Mouse (Mus musculus) gastrocnemius, adult 2 months (tissue): Measurements from ENCODE around the gene Cep89. TPM values are rescaled to one million over a fixed set of nuclear protein-coding genes. Genes with fewer than 3 reads are reported as not detected.

Experiments used
- DNase-seq: peaks from one replicate; pipeline ENCODE4 v3.0.0; 2022
- H3K27ac ChIP-seq: fragments of 200-600 bp; 2 replicates; pipeline ENCODE4 v1.8.1; 2022; ENCODE audit warnings: mild to moderate bottlenecking
- H3K4me3 ChIP-seq: fragments of 200-600 bp; 2 replicates; pipeline ENCODE4 v1.8.1; 2022; ENCODE audit warnings: mild to moderate bottlenecking, moderate library complexity
- CTCF ChIP-seq: fragments of 200-600 bp; IDR thresholded peaks from 2 replicates; pipeline ENCODE4 v1.8.1; 2022; ENCODE audit warnings: antibody characterized with exemption, mild to moderate bottlenecking, moderate library complexity
- intact Hi-C: fragments of 180-260 bp; cut with DNase I; formaldehyde crosslinking; loops from one replicate; pipeline ENCODE4 v1.15.1; 2025
- total RNA-seq, 2 experiments: library from RNA; stranded (reverse); gene quantifications; 2 replicates each; pipeline ENCODE4 v1.2.3; 2021

The Cep89 gene
- total RNA-seq, 2 experiments from 2014 or later = 7.4 to 7.9 TPM

DNA sequence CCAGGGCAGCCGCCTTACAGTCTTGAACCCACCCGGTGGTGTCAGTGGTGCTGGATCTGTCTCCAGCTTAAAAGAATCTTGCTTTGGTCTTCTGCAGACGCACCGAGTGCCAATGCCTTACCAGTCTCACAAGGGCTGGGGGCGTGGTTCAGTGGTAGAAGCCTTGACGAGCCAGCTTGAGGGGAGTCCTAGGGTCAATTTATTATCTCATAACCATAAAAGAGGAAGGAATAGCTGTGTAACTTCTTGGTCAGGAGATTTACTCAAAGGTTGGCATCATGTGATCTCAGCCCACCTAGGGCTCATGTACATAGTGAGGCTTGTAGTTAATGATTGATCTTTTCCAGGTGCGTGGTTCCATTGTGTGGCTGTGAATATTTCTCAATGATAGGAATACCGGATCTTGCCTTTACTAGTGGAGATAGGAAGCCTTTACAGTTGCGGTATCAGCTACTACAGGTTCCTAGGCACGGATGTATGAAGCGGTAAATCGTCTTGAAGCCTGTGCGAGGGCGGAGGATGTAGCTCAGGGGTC, 24.3 kb upstream of the Cep89 start:
- intact Hi-C loops = no loop called here

DNA sequence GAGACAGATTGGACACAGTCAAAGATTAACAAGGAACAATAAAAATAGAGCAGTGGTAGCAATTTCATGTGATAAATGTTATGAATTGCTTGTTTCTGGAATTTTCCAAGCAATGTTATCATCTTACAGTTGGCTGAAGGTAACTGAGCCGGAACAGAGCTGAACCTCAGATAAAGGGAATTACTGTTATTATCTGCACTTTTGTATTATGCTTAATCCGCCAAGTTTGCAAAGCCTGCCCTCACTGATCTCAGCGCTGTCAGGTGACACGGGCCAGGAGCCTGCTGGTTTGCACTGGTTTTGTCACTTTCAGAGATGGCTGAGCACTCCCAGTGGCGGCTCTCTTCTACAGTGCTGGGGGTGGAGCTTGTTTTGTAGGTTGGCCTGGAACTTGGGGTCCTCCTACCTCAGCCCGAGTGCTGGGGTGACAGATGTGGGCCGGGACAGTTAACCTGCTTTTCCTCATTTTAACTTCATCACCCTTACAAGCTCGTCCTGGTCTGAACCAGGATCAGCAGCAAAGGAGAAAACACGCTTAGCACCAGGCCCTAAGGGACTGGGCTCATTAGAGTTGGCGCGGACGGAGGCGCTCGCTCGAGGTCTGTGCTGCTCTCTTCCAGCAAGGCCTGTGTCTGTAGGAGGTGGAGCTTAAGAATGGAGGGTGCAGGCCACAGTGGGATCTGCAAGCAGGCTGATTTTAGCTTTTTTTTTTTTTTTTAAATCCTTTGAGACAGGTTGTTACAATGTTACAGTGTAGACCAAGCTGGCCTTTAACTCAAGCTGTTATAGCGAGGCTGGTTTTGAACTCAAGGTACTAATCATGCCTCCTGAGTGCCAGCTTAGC, 23.5 kb upstream of the Cep89 start:
- Histone ChIP-seq H3K27ac (no peak overlapping the region), H3K4me3 (no peak overlapping the region)
- DNase-seq = no peak
- intact Hi-C loops = no loop called here
- TF ChIP-seq CTCF = no peak

More for the DNA sequence above, 24.3 kb upstream of the Cep89 start:
- H3K4me3 ChIP-seq = no peak overlapping the region
- no peak for DNase-seq
- TF ChIP-seq CTCF = no peak
- no peak overlapping the region for H3K27ac ChIP-seq

DNA sequence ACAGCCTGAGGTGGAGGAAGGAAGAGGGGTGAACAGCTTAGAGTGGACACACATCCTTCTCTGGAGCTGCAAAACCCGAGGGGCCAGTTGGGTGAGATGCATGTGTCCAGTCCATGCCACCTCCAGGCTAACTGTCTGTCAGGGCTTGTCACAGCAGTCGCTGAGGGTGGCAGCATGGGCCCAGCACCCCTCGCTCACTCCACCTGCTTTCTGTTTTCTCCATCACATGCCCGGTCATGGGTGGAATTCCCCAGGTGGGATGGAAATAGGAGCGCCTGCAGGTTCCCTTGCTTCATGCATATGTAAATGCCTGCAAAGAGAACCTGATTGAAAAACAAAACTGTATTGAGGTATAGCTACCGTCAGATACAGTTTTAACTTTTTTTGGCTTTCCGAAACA, 22.6 kb upstream of the Cep89 start:
- H3K4me3 ChIP-seq = no peak overlapping the region
- DNase-seq = no peak
- intact Hi-C loops = no loop called here
- no peak for TF ChIP-seq CTCF
- H3K27ac ChIP-seq = no peak overlapping the region

DNA sequence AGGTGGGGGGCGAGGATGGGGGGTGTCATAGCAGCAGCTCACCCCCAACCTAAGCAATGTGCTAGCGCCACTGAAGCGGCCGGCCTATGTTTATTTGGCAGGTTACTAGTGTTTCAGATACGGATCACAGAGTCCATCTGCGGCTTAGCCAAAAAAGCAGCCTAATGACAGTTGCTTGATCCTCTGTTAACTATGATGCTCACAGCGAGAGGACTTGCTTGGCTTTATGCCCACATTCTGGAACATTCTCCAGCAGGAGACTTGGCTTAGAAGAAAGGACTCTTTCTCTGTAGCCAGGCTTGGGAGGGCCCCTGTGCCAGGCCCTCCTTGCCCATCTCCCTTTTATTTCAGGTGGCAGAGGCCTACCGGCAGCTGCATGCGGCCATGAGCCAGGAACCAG, 20.2 kb upstream of the Cep89 start:
- TF ChIP-seq CTCF = no peak
- Histone ChIP-seq H3K27ac (no peak overlapping the region), H3K4me3 (no peak overlapping the region)
- DNase-seq = no peak
- intact Hi-C loops = no loop called here

DNA sequence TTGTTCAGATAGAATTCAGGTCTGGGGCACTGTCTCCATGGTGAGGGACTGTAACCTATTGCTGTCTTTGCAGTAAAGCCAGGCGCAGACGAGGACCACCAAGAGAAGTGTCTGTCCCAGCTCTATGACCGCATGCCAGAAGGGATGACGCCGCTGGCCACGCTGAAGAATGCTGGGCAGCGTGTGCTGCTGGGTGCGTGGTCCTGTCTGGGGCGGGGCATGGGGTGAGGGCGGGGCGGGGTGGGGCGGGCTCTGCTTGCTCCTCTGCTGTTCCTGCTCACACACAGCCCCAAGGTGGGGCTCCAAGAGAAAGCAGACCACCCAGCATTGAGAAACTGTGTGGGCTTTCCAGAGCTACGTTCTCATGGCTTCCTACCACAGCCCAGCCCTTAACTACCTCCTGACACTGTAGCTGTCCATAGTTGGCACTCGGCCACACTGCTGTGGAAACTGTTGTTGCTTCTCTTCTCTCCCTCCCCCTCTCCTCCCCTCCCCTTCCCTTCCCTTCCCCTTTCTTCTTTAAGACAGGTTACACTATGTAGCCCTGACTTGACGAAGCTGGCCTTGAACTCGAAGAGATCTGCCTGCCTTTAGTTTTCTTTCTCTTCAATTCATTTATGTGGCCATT, 17.2 kb upstream of the Cep89 start:
- Histone ChIP-seq H3K27ac (no peak overlapping the region), H3K4me3 (no peak overlapping the region)
- DNase-seq = no peak
- intact Hi-C loops = no loop called here
- no peak for TF ChIP-seq CTCF

DNA sequence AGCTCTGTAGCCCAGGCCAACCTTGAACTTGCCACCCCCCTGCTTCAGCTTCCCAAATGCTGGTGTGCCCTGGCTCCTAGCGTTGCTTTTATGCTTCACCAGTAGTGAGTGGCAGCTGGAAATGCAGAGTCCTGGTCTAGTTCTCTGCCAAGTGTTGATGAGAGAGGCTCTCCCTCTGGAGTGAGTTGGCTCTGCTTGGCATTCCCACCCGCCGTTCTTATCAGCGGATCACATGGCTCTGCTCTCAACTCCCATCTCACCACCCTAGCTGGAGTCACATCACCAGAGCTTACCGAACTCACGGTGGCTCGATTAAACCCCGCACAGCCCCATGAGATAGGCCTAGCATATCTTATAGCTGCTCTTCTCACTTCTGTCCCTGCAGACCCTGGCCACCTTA, 16.5 kb upstream of the Cep89 start:
- H3K4me3 ChIP-seq = no peak overlapping the region
- intact Hi-C loops = no loop called here
- no peak overlapping the region for H3K27ac ChIP-seq
- DNase-seq = no peak
- TF ChIP-seq CTCF = no peak

DNA sequence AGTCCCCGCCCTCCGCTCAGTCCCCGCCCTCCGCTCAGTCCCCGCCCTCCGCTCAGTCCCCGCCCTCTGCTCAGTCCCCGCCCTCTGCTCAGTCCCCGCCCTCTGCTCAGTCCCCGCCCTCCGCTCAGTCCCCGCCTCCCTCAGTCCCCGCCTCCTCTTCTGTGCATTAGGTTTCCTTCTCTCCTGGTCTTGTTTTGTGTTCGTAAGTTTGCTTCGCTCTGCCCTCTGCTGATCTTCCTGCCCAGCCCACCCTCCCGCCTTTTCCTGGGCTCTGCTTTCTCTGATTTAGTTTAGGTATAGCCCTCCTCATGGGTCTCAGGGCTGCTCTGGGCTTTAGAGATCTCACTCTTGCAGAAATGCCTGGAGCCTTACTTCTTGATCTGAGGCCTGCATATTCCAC, 15.0 kb upstream of the Cep89 start:
- intact Hi-C loops = no loop called here
- Histone ChIP-seq H3K27ac (no peak overlapping the region), H3K4me3 (no peak overlapping the region)
- no peak for DNase-seq
- no peak for TF ChIP-seq CTCF

DNA sequence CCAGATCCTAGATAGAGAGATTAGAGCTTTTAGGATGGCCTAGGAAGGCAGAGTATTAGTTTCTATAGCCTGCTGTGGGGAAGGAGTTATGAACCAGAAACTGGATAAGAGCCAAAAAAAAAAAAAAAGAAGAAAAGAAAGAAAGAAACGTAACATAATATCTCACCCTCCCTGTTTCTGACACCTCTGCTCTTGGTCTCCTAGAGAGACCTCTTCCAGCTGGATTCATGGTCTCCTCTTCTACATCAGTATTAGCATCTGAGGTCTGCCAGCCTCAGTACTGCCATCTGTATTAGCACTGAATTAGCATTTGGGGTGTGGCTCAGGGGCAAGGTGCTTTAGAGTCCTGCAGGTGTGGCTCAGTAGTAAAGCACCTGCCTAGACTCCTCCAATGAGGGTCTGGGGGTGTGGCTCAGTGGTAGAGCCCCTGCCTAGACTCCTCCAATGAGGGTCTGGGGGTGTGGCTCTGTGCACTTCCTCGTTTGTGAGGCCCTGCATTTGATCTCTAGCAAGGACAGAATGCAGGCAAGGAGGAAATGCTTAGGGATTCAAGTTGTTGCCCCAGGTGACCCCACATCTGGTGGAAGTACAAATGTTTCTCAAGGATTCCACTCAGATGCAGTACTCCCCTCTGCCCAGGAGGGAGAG, 14.0 kb upstream of the Cep89 start:
- H3K4me3 ChIP-seq = no peak overlapping the region
- intact Hi-C loops = no loop called here
- DNase-seq = no peak
- no peak for TF ChIP-seq CTCF
- no peak overlapping the region for H3K27ac ChIP-seq

DNA sequence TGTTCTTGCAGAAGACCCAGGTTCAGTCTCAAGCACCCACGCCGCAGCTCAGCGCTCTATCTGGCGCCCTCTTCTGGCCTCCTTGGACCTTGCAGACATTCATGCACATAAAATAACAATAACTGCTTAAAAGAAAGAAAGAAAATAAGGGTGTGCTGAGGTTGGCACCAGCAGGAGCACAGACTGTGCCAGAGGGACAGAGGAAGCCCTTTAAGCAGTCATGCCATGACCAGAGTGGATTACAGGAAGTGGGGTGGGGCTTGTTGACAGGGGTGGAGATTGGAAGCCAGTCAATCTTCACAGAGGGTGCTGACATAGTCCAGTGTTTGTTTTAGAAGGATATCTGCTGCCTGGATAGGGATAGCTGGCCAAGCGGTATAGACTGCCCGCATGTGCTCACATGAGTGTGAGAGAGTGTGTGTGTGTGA, 10.3 kb upstream of the Cep89 start:
- H3K27ac ChIP-seq = no peak overlapping the region
- intact Hi-C loops = no loop called here
- no peak for DNase-seq

DNA sequence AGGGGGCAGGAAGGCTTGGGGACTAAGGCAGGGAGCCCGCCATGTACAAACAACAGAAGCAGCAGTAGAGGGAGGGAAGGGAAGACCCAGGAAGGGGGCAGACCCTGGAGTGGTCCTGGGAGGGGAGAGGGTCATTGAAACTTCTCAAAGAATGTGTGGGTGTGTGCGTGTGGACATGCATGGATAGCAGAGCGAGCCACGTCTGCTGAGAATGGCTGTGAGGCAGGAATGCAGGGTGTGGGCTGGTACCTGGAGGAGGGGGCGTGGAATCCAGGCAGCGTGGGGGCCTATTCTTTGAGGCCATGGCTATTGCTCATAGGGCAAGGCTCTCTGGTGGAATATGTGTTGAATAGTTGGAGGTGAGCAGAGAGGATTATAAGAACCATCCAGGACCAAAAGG, 8.1 kb upstream of the Cep89 start:
- DNase-seq = no peak
- Histone ChIP-seq H3K27ac (no peak overlapping the region), H3K4me3 (no peak overlapping the region)
- intact Hi-C loops = no loop called here
- no peak for TF ChIP-seq CTCF

More for the DNA sequence above, 10.3 kb upstream of the Cep89 start:
- H3K4me3 ChIP-seq = no peak overlapping the region
- peak; percentile 50 for TF ChIP-seq CTCF

DNA sequence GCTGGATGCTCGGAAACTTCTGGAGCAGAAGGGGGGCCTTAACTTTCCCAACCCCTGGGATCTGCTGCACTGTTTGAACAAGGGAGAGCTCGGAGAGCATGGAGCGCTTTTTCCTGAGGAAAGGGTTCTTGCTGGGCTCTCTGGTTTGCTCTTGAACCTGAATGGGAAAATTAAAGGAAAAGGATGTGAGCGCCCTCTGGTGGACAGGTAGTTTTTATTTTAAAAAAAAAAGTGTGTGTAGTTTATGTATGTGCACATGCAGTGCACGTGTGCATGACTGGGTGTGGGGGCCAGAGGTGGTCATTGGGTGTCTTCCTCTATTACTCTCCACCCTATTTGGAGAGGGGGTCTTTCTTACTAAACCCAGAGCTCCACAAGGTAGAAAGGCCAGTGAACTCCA, 3.9 kb upstream of the Cep89 start:
- no peak for DNase-seq
- intact Hi-C loops = no loop called here

DNA sequence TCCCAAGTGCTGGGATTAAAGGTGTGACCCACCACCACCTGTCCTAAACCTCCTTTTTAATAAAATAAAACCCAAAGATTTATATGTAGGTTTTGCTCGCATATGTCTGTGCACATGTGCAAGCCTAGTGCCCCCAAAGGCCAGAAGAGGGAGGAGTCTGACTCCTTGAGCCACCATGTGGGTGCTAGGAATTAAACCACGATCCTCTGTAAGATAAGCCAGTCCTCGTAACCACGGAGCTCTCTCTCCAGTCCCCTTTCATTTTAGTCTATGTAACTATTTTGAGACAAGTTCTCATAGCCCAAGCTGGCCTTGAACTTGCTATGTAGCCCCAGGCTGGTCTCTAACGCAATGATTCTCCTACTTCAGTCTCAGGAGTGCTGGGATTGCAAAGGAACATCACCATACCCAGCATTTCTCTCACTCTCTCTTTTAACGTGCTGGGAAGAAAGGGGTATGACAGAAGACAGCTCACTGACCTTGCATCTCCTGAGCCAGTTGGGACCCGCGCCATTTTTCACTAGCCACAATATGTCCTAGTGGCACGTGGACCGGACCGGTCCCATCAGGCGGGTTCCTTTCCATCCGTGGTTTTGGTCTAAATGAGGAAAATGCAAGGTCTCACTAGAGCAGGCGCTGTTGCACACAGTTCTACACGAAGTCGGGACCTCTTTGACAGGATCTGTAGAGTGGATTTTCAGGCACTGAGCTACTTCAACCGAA, 940 bp upstream of the Cep89 start:
- intact Hi-C loops = loop anchor here (2.0 to 5.0 kb wide), 2 partner anchors 61 to 79 kb away; partner anchors contain the start of genes Gpatch1 and Rhpn2
- no peak for TF ChIP-seq CTCF

More for the DNA sequence above, 3.9 kb upstream of the Cep89 start:
- TF ChIP-seq CTCF = peak; percentile 62
- H3K27ac ChIP-seq = no peak overlapping the region
- H3K4me3 ChIP-seq = no peak overlapping the region

More for the DNA sequence above, 940 bp upstream of the Cep89 start:
- no peak for DNase-seq
- Histone ChIP-seq H3K27ac (peak overlapping the region; percentile 85), H3K4me3 (peak overlapping the region; percentile 81)
